Comparison of ENCODE assay signal across 12 mouse cellular contexts in genomic region chr19:5821847-5822173, GRCm38 (mm10). TPM values are rescaled to one million over a fixed set of nuclear protein-coding genes. Genes with fewer than 3 reads are reported as not detected.
DNase-seq lines count a peak whose midpoint lies in the region; ATAC-seq and TF ChIP-seq lines count a peak whose summit lies in the region.
"Had no signal": no experiment of that assay in that cellular context is flagged by ENCODE, and none has a peak within 500 bp of the region (broad histone marks: within the 10 kb centered on the region; RNA-seq: fewer than 3 reads in every experiment).

No protein-coding gene starts in this region.

- no peak for DNase-seq in heart, postnatal 14 days
- no peak for DNase-seq in liver, adult 2 months (ENCODE audit: extremely low read depth, low read depth, low spot score)
- no peak for DNase-seq in liver, embryonic 11.5 days (ENCODE audit: low spot score)
- no peak for DNase-seq in urinary bladder, postnatal 14 days (ENCODE audit: low spot score)
- DNase-seq in left cerebral cortex, postnatal 14 days (ENCODE audit: low spot score in 2 of 2): no peak
- DNase-seq: cerebellum, postnatal 10 days; midbrain, embryonic 14.5 days had no signal

- H3K79me2 ChIP-seq in liver, adult 2 months (ENCODE audit: control insufficient read depth, insufficient read depth, low read length): no peaks in the 10 kb centered on the region

- H3K4me3 ChIP-seq in heart, embryonic 15.5 days: peak overlapping the region; percentile 33
- no peak overlapping the region for H3K4me3 ChIP-seq in liver, adult 2 months (ENCODE audit: insufficient read depth, low read depth, low read length)
- no peak overlapping the region for H3K4me3 ChIP-seq in liver, embryonic 11.5 days (ENCODE audit: low read depth, low read length)
- no peak overlapping the region for H3K4me3 ChIP-seq in embryonic fibroblast, embryonic 13.5 days (ENCODE audit: insufficient read depth, low read length)
- no peak overlapping the region for H3K4me3 ChIP-seq in limb, embryonic 13.5 days
- H3K4me3 ChIP-seq: embryonic facial prominence, embryonic 12.5 days had no signal

- peaks cover 73% of the 10 kb centered on the region for H3K4me1 ChIP-seq in heart, embryonic 15.5 days (replicated peaks)
- peaks cover 19% of the 10 kb centered on the region for H3K4me1 ChIP-seq in liver, adult 2 months (ENCODE audit: control insufficient read depth, insufficient read depth, low read length)
- peaks cover 43% of the 10 kb centered on the region for H3K4me1 ChIP-seq in liver, embryonic 11.5 days (replicated peaks; ENCODE audit: control insufficient read depth, insufficient read depth, low read length)
- H3K4me1 ChIP-seq in embryonic fibroblast, embryonic 13.5 days (ENCODE audit: control insufficient read depth, insufficient read depth, low read length): peaks cover 7% of the 10 kb centered on the region
- H3K4me1 ChIP-seq in limb, embryonic 13.5 days: peaks cover 42% of the 10 kb centered on the region

- peak overlapping the region; percentile 88 for H3K27ac ChIP-seq in heart, embryonic 15.5 days
- peak overlapping the region; percentile 55; the same call in 1 of the 2 replicates for H3K27ac ChIP-seq in liver, adult 2 months (replicated peaks; ENCODE audit: insufficient read depth, low read depth, low read length)
- no peak overlapping the region for H3K27ac ChIP-seq in liver, embryonic 11.5 days (ENCODE audit: low read depth, low read length)
- peak overlapping the region; percentile 50; the same call in 1 of the 2 replicates for H3K27ac ChIP-seq in embryonic fibroblast, embryonic 13.5 days (ENCODE audit: insufficient read depth, low read length)
- H3K27ac ChIP-seq in limb, embryonic 13.5 days: no peak overlapping the region; the same call in 1 of the 2 replicates
- H3K27ac ChIP-seq: embryonic facial prominence, embryonic 12.5 days had no signal

- no peaks in the 10 kb centered on the region for H3K9me3 ChIP-seq in heart, embryonic 15.5 days (replicated peaks)
- H3K9me3 ChIP-seq in liver, embryonic 11.5 days (ENCODE audit: control insufficient read depth, low read length): no peaks in the 10 kb centered on the region
- no peaks in the 10 kb centered on the region for H3K9me3 ChIP-seq in limb, embryonic 13.5 days
- H3K9me3 ChIP-seq: embryonic facial prominence, embryonic 12.5 days had no signal

- H3K36me3 ChIP-seq in heart, embryonic 15.5 days: no peaks in the 10 kb centered on the region
- peaks cover 25% of the 10 kb centered on the region for H3K36me3 ChIP-seq in liver, adult 2 months (ENCODE audit: control insufficient read depth, insufficient read depth, low read length)
- no peaks in the 10 kb centered on the region for H3K36me3 ChIP-seq in liver, embryonic 11.5 days (ENCODE audit: control insufficient read depth, insufficient read depth, low read length)
- H3K36me3 ChIP-seq in limb, embryonic 13.5 days: no peaks in the 10 kb centered on the region; the same call in 1 of the 2 replicates
- H3K36me3 ChIP-seq: embryonic facial prominence, embryonic 12.5 days had no signal

- intact Hi-C loops in heart, postnatal 14 days (cut with DNase I): loop anchor here (2.0 kb wide), 1 partner anchor 23 kb away; no protein-coding TSS in a partner anchor
- intact Hi-C loops in left cerebral cortex, postnatal 14 days (cut with DNase I): loop anchor here (1.0 kb wide), 1 partner anchor 25 kb away; no protein-coding TSS in a partner anchor

- no peak for TF ChIP-seq CTCF in liver, adult 2 months (IDR thresholded peaks at IDR 0.05; ENCODE audit: low read depth, low read length)
- TF ChIP-seq CTCF in embryonic fibroblast, embryonic 13.5 days (IDR thresholded peaks at IDR 0.05; ENCODE audit: borderline replicate concordance, insufficient read depth, low read length): no peak

- WGBS in heart, embryonic 15.5 days: 46% methylated on average over 5 of the region's 5 CpGs
- 34% methylated on average over 5 of the region's 5 CpGs for WGBS in liver, adult 2 months
- 81% methylated on average over 5 of the region's 5 CpGs for WGBS in liver, embryonic 11.5 days
- WGBS in limb, embryonic 13.5 days: 45% methylated on average over 5 of the region's 5 CpGs

- TF ChIP-seq POLR2A in liver, adult 2 months (IDR thresholded peaks at IDR 0.05; ENCODE audit: extremely low read depth, insufficient read depth, low read length): no peak
- no peak for TF ChIP-seq POLR2A in embryonic fibroblast, embryonic 13.5 days (IDR thresholded peaks at IDR 0.05; ENCODE audit: low read depth, low read length)

- H3K27me3 ChIP-seq in heart, embryonic 15.5 days: no peaks in the 10 kb centered on the region
- no peaks in the 10 kb centered on the region for H3K27me3 ChIP-seq in liver, adult 2 months (ENCODE audit: control insufficient read depth, insufficient read depth, low read length)
- no peaks in the 10 kb centered on the region for H3K27me3 ChIP-seq in liver, embryonic 11.5 days (replicated peaks; ENCODE audit: control insufficient read depth, insufficient read depth, low read length)
- H3K27me3 ChIP-seq in limb, embryonic 13.5 days: no peaks in the 10 kb centered on the region
- H3K27me3 ChIP-seq: CH12.LX; embryonic facial prominence, embryonic 12.5 days had no signal

- peak overlapping the region; percentile 55 for H3K9ac ChIP-seq in heart, embryonic 15.5 days
- H3K9ac ChIP-seq in liver, adult 2 months (ENCODE audit: low read depth, low read length): no peak overlapping the region
- H3K9ac ChIP-seq in liver, embryonic 11.5 days (ENCODE audit: low read depth, low read length): no peak overlapping the region
- no peak overlapping the region for H3K9ac ChIP-seq in limb, embryonic 13.5 days
- H3K9ac ChIP-seq: embryonic facial prominence, embryonic 12.5 days had no signal

- H3K4me2 ChIP-seq in heart, embryonic 15.5 days: peak overlapping the region; percentile 56
- no peak overlapping the region for H3K4me2 ChIP-seq in liver, embryonic 11.5 days
- H3K4me2 ChIP-seq in limb, embryonic 13.5 days (replicated peaks): peak overlapping the region; percentile 38; the same call in 1 of the 2 replicates
- H3K4me2 ChIP-seq: embryonic facial prominence, embryonic 12.5 days had no signal

- ATAC-seq in heart, embryonic 15.5 days (replicated peaks; ENCODE audit: insufficient number of reproducible peaks, insufficient read depth, low FRiP score, low read depth): no peak
- no peak for ATAC-seq in liver, embryonic 11.5 days (replicated peaks; ENCODE audit: low FRiP score)
- ATAC-seq in limb, embryonic 13.5 days (ENCODE audit: low FRiP score, low read depth): no peak

RNA-seq across cellular contexts. Expression of gene Scyl1, which starts 50.6 kb away (rescaled TPM):
- polyA plus RNA-seq in heart, embryonic 15.5 days (2015; fragmentation: Nextera tagmentation; extraction: Ambion mirVana): 53.5 and 65.9 TPM in 2 replicates
- 10 to 100 TPM; 66.2 to 67.2 TPM for total RNA-seq in heart, postnatal 14 days (2021)
- 28.9 and 35.9 TPM in 2 replicates for total RNA-seq in liver, adult 2 months (2014; rRNA removed)
- 40.9 and 46.6 TPM in 2 replicates for polyA plus RNA-seq in liver, adult 2 months (2012; rRNA removed)
- 57.1 and 58.6 TPM in 2 replicates for polyA plus RNA-seq in liver, embryonic 11.5 days (2014; fragmentation: Nextera tagmentation; extraction: Ambion mirVana)
- 78.4 and 83.1 TPM in 2 replicates for polyA plus RNA-seq in embryonic fibroblast, embryonic 13.5 days (2011; ENCODE audit: insufficient read length, low read depth, missing spikeins)
- 76.9 and 82.7 TPM in 2 replicates for polyA plus RNA-seq in limb, embryonic 13.5 days (2015; fragmentation: Nextera tagmentation; extraction: Ambion mirVana)
- total RNA-seq in left cerebral cortex, postnatal 14 days (2021): 10 to 100 TPM; 77.7 to 79.5 TPM

RNA-seq across cellular contexts. Expression of gene Frmd8, which starts 53.3 kb away (rescaled TPM):
- 25.1 and 35.1 TPM in 2 replicates for polyA plus RNA-seq in heart, embryonic 15.5 days (2015; fragmentation: Nextera tagmentation; extraction: Ambion mirVana)
- total RNA-seq in heart, postnatal 14 days (2021): 10 to 100 TPM; 15.6 to 15.8 TPM
- total RNA-seq in liver, adult 2 months (2014; rRNA removed): 5.2 and 5.9 TPM in 2 replicates
- 10.3 and 14.2 TPM in 2 replicates for polyA plus RNA-seq in liver, adult 2 months (2012; rRNA removed)
- 26.8 and 27.9 TPM in 2 replicates for polyA plus RNA-seq in liver, embryonic 11.5 days (2014; fragmentation: Nextera tagmentation; extraction: Ambion mirVana)
- 24.9 and 35.7 TPM in 2 replicates for polyA plus RNA-seq in embryonic fibroblast, embryonic 13.5 days (2011; ENCODE audit: insufficient read length, low read depth, missing spikeins)
- polyA plus RNA-seq in limb, embryonic 13.5 days (2015; fragmentation: Nextera tagmentation; extraction: Ambion mirVana): 30.1 and 32.2 TPM in 2 replicates
- 10 to 100 TPM; 11.1 to 12.1 TPM for total RNA-seq in left cerebral cortex, postnatal 14 days (2021)

RNA-seq across cellular contexts. Expression of gene Slc25a45, which starts 55.8 kb away (rescaled TPM):
- polyA plus RNA-seq in heart, embryonic 15.5 days (2015; fragmentation: Nextera tagmentation; extraction: Ambion mirVana): 3.2 and 4.2 TPM in 2 replicates
- 1 to 10 TPM; 3.3 to 4.5 TPM for total RNA-seq in heart, postnatal 14 days (2021)
- total RNA-seq in liver, adult 2 months (2014; rRNA removed): 8.6 and 13.0 TPM in 2 replicates
- polyA plus RNA-seq in liver, adult 2 months (2012; rRNA removed): 52.8 and 57.7 TPM in 2 replicates
- 7.5 and 8.2 TPM in 2 replicates for polyA plus RNA-seq in liver, embryonic 11.5 days (2014; fragmentation: Nextera tagmentation; extraction: Ambion mirVana)
- 1.3 and 3.5 TPM in 2 replicates for polyA plus RNA-seq in embryonic fibroblast, embryonic 13.5 days (2011; ENCODE audit: insufficient read length, low read depth, missing spikeins)
- 2.3 and 2.4 TPM in 2 replicates for polyA plus RNA-seq in limb, embryonic 13.5 days (2015; fragmentation: Nextera tagmentation; extraction: Ambion mirVana)
- total RNA-seq in left cerebral cortex, postnatal 14 days (2021): 1 to 10 TPM; 2.8 to 3.0 TPM

Comparison
In these comparisons a context has a peak if more than half of its experiments do, and no peak if none do; other contexts are left out.
1. H3K27ac ChIP-seq: peak in heart, embryonic 15.5 days (single experiment), liver, adult 2 months (single experiment) and embryonic fibroblast, embryonic 13.5 days (single experiment); none in liver, embryonic 11.5 days (single experiment) and limb, embryonic 13.5 days (single experiment).